Mouse (Mus musculus) kidney, adult 11 months (tissue): ENCODE measurements around the gene Kcnma1.
A peak's percentile ranks its signal among the peaks of the same experiment; 100 is the strongest.

ENCODE experiments used
- DNase-seq: peaks from one replicate; pipeline ENCODE4 v3.0.0; 2022

Kcnma1 gene

DNA sequence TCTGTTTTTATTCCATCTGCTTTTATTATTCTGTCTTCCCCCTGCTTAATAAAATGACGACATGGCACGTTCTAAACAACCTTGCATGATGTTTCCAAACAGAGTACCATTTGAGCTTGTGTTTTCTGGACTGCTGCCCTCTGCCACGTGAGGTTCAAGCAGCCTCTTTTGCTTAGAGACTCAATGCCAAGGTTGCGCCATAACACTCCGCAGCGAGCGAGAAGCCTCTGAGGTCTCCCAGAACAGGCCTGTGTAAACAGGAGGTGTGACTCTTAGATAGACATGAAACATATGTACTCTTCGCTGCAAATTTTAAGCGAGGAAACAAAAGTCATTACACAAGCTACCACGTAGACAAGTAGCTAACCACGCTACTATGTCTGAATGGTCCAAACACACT is 55.2 kb downstream of the Kcnma1 start:
- DNase-seq = no peak

DNA sequence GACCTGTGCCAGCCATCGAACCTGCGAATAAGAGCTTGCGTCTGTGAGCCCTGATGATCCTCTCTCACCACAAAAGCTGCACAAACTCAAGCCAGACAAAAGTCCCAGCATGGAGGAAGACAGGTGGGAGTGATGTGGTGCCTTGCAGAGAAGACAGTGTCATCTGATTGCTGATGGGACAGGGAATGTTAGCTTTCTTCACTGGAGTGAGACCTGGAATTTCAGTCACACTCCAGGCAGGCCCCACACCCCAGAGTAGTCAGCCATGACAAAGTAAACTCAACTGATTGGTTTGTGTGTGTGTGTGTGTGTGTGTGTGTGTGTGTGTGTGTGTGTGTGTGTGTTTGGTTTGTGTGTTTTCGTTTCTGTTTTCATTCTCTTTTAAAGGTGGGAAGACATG is 57.0 kb downstream of the Kcnma1 start:
- DNase-seq = no peak

DNA sequence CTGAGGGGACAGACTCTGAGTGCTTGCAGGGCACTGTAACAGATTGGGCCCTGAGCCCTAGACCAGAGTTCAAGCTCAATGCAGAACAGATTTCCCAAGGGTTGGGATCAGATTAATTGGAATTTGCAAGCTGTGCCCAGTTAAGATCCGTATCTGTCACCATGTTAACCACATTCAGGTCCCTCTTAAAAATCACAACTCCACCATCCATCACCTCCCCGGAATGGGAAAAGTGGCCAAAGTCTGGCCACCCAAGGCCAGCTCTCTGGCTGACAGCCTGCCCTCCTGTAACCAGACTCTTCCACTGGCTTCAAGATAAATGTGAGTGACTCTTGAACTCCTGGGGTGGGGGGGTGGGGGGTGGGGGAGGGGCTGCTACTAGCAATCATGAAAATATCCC is 70.4 kb downstream of the Kcnma1 start:
- DNase-seq = no peak

DNA sequence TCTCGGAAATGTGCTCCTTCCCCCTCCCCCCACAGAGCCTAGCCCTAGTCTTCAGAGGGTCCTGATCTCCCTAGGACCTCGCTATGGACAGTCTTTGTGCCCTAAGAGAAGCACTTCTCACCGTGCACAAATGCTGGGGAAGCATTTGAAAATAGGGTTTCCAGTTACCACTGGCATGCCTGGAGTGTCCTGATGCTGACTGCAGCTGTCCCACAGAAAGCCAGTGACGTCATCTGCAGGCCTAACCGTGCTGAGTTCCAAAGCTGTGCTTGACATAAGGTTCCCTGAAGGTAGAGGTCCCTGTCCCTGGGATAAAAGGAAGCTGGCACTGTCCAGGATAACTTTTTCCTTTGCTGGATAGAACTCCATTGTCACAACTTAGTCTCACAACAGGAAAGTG is 71.1 kb downstream of the Kcnma1 start:
- no peak for DNase-seq

DNA sequence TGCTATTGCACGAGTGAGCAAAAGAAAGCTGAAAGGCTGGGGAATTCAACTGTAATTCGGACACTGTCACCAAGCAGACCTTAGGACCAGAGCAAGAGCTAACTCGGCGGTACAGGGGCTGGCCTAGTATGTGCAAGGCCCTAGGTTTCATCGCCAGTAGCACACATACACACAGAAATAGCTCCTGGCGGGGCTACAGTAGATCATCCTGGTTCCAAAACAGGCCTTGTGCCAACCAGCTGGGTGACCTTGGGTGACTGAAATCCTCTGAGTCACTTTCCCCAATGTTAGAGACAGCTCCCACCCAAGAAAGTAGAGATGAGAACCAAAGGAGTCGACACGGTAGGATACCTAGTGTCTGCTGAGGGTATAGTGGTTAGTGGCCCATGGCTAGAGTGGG is 72.2 kb downstream of the Kcnma1 start:
- no peak for DNase-seq

DNA sequence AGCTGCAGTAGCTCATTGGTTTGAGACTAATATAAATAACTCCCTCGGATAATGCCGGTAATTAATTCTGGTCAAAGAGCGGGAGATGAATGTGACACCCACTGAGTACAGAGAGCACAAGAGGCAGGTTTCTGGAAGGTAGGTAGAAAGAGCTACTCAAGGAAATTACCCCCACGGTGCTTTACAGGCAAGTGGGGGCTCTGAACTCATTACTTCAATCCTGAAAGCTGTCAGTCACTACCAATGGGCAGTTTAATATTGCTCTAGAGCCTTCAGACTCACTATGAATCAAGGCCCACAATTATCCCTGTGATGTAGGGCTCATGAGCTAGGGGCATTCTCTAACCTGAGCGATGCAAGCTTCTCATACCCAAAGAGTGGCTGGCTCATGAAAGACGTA is 79.3 kb downstream of the Kcnma1 start:
- DNase-seq = no peak

DNA sequence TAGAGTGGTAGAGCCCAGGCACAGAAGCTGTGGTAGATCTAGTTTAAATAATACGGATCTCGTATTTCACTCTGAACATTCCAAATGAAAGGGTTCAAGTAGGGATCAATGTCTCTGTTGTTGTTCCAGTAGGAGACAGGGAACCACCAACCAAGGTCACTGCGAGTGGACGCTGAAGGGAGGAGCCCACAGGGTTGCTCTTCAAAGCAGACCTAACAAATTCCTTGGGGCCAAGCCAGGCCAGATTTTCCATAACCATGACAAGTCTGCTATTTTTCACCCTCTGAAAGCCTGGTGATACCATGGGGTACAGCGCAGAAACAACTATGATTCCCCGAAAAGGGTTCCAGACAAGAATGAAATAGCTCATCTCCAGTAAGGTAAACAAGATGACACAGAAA is 82.6 kb downstream of the Kcnma1 start:
- DNase-seq = no peak

DNA sequence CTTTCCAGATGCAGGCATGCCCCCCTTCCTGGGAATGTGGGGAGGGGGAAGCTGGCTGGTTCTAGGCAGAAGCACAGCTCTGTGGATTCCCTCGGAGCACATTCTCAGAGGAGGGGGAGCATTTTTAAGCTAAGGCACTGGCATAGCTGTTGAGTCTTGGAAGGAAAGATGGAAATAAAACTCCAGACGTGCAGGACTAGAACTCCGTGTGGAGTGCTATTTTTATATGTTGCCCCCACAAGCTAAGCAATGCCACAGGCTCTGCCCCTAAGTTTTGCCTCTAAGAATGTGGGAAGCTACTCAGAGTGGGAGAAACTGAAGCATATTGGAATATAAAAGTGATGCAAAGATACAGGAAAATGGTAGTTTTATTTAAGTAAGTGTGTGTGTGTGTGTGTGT is 85.1 kb downstream of the Kcnma1 start:
- DNase-seq = no peak

DNA sequence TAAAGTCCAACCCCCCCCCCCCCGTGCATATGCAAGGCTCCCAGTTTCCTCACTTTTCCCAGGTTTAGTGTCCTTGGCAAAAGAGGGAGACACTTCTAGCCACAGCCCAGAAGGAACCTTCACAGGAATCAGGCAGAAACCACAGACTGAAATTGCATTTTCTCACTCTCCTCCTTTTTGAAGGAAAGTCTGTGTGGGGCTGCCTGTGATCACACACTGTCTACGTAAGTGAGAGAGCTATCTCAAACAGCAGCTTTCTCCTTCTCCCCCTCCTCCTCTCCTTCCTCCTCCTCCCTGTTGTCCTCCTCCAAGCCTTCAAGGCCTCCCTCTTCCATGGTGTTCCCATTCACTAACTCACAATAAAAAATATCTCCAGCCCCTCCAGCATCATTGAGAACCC is 90.9 kb downstream of the Kcnma1 start:
- no peak for DNase-seq

DNA sequence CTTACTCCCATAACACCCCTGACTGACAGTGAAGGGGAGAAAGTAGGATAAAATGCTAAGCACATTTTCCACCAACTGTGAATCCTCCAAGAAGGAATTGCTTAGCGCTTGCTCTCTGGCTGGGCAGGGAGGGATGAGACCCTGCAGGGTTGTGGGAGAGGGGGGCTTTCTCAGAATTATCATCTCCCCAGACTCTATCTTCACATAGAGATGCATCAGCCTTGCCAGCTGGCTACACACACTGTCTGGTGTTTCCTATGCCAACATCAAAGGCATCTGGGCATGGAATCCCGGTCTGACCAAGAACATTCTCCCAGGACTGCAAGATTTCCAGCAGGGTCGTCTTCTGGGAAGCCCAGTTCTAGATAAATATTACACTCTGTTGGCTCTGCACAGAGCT is 91.5 kb downstream of the Kcnma1 start:
- no peak for DNase-seq

DNA sequence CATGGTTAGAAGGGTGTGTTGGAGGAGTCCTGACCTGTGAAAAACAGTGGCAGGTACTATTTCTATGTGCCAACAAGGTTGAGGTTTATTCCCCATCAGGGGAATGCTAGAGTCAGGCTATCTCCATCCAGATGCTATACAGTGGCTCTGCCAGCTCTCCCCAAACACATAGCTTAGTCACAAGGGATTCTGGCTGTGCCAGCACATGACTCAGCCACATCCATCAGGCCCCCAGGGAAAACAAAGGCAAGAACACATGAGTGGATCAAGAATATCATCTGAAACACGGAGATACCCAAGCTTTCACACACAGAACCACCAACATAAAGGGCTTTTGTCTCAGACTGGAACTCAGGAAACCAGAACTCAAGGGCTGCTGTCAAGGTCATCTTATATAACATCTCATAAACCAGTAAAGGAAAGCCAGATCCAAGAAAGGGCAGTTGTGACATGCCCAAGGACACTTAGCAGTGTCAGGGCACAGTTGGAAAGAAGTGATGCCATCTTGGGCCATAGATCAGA is 103.1 kb downstream of the Kcnma1 start:
- DNase-seq = no peak

DNA sequence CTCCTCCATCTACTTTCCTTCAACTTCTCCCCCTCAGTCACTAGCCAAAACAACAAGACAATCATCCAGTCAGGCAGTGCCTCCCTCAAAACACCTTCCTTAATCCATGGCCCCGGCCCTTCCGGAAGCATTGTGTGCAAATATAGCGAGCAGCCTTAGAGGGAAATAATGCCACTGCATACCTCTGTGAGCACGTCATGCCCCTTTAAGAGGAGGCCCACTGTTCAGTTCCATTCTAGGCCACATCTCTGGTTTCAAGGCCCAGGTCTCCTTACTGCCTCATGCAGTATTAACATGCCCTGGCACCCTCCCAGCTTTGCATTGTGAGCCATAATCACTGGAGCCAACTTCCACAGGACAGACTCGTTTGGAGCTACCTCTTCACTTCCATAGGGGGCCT is 105.7 kb downstream of the Kcnma1 start:
- DNase-seq = no peak

DNA sequence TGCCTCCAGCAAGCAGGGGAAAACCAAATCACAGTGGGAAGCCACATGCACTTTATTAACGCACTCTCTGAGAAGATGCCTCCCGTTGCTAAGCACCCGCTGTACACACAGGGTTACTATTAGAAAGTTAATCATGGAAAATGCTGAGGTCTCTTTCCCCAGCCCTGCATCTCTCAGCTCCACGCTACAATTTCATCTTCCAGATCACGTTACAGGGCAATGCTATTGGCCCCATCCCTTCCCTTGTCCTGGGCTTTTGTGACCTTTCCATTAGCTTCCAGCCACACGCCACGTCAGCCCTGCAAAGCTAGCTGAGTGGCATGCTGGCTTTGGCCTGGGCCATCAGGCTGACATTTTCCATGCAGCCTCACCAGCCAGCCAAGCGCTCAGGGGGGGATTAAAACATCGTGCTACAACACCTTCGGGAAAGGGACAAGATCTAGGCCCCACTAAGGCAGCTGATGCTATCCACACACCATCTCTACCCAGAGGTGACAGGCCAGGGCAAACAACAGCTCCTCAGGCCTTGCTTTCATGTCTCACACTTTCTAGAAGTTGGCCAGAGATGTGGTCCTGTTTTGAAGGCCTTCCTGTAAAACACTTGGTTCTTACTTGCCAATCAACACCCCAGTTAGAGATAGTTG is 111.5 kb downstream of the Kcnma1 start:
- no peak for DNase-seq

DNA sequence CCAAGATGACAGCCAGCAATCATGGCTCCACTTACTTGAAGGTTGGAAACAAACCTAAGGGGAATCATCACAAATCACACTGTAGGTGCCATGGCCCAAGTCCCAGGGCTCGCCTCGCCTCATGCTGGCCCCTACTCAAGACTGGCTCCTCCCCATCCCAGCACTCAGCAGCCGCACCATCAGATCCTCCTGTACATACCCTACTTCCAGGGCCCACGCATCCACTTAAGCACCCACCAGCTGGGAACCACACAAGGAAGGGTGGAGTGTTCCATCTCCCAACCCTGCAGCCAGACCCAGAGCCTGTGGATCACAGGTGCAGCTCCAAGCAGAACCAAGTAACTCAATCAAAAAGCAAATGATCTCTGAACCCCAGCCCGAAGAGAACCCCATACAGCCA is 114.8 kb downstream of the Kcnma1 start:
- DNase-seq = no peak

DNA sequence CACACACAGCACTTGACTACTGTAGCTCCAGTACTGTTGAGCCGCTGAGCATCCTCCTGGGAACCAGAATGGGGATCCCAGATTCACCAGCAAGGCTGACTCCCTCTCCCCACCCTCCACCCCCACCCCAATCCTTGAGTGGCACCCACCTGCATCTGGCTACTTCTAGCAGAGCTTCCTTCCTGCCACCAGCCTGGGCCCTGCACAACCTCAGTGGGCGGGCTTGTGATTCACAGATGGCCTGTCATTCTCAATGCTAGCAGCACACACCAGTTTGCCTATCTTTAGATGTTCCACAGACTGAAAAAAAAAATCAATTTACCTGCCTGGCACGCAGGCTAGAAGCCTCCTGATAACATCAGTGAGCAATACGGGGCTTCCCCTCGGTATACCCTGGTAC is 116.5 kb downstream of the Kcnma1 start:
- DNase-seq = no peak

DNA sequence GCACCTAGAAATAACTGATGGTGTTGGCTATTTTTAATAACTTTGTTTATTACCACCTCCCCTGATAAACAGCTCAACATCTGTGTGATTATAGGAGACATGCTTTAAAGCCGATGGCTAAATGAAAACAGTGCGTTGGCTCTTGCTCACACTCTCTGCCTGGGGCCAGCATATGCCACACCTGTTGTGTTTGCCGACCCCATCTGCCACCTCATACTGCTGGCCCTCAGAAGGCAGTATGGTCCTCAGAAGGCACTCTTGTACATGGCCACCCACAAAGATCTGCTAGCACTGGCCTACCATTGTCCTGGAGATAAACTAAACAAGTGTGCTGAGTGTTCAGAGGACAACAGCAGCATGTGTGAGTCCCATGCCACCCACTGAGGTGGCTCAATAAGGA is 118.3 kb downstream of the Kcnma1 start:
- DNase-seq = no peak

DNA sequence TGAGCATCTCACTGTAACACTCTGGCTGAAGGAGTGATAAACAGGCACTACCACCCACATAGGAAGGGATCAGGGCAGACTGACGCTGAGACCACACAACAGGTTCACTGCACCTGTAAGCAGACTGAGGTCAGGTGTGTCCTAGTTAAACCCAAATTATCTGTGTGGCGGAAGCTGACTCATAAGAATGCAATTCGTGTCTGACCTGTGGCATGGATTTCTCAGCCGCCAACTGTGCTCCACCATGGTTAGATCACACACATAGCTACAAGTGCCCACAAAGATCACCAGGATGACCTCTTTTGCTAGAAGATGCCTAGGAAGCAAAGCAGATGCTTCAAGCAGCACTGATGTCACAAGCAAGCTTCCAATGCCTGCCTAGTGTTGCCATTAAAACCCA is 128.2 kb downstream of the Kcnma1 start:
- DNase-seq = no peak

DNA sequence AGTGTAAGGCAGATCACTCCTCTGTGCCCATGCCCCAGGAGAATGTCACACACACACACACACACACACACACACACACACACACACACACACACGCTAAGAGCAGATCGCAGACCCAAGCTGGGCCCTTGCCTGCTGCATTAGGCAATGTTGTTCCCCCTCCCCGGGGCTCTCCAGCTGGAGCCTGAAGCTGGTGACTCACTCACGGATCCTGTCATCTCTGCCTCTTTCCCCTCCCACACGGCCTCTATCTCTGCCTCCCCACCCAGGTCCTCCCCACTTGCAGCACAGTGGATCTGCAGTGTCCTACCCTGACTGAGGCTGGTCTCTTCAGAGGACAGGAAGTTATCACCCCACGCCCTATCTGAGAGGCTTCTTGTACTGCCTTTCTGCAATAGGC is 128.8 kb downstream of the Kcnma1 start:
- DNase-seq = no peak

DNA sequence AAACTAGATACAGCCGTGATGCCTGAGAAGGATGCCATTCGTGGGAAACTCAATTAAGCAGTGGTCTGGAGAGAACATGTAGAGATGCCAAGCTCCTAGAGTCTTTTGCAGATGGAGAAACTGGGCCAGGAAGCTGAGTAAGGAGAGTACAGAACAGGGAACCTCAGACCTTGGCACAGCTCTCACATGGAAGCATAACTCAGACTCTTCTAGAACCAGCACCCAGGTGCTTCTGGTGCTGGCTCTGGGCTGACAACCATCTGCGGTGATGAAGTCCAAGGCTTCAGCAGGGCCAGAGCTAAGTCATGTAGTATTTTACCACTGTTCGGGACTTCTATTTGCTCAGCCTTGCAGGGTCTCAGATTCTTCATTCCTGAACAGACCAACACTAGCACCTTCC is 129.2 kb downstream of the Kcnma1 start:
- DNase-seq = no peak

DNA sequence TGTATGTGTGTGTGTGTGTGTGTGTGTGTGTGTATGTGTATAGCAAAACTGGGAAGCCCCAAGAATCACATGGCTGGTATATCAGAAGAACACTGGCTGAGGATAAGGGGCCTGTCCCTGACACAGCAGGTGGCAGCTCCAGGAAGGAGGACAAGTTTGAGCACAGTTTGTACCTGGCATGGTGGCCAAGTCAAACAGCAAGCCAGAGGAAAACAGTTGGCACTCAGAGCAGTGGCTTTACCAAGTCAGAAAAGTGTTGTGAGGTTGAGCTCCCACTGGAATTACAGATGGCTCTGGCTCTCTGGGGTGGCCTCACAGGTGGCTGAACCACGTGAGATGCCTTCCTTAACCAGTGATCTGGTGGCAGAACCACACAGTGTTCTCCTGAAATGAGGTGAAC is 132.3 kb downstream of the Kcnma1 start:
- no peak for DNase-seq

DNA sequence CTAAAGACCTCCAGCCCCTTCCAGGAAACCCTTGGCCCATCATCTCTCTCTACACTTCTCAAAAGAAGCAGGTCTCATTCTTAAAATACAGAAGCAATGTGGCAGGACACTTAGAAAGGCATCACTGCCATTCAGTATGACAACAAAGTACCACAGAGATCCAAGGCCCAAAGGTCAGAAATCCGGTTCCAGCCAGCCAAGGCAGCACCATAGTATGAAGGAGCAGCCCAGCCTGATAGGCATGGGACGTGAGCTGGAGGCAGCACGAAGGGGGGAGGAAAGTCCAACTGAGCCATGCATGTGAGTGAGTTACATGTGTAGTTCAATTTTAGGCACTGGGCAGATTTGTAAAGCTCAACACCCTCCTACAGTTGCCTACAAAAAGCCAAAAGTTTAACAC is 135.0 kb downstream of the Kcnma1 start:
- DNase-seq = peak; percentile 61

DNA sequence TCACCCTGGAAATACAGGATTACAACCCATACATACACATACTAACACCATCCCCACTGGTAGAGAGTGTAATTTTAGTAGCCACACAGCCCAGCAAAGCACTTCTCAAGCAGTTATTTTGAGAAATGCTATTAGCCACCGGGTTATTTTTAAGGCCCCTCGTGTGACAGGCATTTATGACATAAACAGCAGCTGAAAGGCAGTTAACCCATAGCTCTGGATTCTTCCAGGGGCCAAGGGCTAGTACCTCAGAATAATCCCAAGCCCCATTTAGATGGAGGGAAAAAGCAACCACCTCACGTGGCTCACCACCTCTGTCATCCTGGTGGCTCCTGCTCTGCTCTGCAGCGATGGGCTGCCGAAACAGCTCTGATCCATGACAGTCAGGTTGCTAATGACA is 136.7 kb downstream of the Kcnma1 start:
- DNase-seq = no peak

DNA sequence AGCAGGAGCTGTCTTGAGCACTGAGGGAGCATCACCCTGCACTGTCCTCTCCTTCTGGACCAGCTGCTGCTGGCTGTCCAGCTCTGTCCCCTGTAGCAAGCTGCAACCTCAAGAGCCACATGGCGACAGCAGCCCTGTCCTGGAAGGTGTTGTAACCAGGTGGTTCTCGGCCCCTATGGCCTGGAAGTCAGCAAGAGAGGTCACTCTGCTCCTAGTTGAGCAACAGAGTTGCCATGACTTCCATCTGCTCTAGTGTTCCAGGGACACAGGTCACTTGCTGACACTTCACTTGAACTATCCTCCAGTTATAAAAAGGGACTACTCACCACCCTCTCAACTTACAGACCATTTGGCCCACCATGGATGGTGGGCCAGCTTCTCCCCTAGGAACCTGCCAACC is 139.7 kb downstream of the Kcnma1 start:
- no peak for DNase-seq

DNA sequence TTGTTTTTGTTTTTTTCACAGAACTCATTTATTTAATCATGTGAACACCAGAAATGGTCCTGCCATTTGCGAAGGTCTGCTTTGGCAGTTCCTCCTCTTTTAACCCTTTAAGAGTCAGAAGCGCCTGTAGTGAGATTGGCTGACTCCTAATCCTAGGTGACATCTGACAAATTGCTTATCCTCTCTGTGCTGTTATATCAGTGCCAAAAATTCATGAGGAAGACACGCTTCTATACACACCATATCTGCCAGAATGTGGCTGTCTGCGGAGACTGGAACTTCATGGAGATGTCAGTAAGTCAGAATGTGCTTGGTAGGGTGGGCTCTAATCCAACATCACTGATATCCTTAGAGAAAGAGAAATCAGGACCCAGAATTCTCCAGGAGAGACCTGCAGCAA is 157.3 kb downstream of the Kcnma1 start:
- DNase-seq = no peak

DNA sequence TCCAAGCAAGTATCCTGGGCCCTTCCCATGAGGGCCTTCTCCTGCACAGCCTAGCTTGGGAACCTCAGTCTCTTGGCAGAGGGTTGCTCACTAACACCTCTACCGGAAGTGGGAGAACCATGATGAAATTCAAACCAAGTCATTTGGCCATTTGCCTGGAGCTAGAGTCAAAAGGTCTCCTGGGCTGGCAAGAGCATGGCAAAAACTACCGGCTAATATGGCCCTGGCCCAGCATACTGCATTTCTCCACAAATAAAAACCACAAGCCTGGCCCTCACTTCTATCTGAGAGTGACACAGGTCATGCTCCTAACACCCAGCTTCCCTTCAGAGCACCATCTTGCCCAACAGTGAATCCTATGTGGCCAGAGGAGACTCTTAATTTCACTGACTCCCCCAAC is 159.3 kb downstream of the Kcnma1 start:
- DNase-seq = peak; percentile 50
